Mouse (Mus musculus): ENCODE measurements around the gene Rilp.
A peak's percentile ranks its signal among the peaks of the same experiment; 100 is the strongest.
"Not testable (repeated sequence)": the region's sequence is repeated elsewhere in the genome, so short reads cannot be mapped to it uniquely, and the experiment has no call there.

Rilp gene

DNA sequence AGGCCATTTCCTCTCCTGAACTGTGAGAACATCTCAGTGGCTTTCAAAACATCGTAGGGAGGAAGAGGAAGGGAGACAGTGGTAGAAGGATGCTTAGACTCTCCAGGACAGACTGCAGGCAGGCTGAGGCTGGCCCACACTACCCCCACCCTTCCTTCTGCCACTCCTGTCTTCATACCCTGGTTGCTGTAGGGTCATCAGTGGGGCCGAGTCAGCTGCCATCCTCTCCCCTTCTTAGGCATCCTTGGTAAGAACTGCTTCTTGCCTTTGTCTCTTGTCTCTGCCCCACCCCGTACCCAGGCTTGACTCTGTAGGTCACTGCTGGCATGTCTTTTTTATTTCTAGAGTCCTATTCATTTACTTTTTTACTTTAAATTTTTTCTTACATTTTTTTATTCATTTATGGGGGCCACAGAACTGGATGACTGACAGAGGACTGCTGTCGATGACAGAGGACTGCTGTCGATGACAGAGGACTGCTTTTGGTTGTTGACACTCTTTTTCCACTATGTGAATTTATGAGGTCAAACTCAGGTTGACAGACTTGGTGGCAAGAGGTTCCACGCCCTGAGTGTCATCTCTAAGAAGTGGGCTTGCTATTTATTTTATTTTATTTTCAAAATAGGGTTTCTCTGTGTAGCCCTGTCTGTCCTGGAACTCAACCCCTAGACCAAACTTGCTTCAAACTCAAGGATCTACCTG is 23.6 kb downstream of the Rilp start:
- DNase-seq (ENCODE audit: low read depth, low spot score) = no peak

DNA sequence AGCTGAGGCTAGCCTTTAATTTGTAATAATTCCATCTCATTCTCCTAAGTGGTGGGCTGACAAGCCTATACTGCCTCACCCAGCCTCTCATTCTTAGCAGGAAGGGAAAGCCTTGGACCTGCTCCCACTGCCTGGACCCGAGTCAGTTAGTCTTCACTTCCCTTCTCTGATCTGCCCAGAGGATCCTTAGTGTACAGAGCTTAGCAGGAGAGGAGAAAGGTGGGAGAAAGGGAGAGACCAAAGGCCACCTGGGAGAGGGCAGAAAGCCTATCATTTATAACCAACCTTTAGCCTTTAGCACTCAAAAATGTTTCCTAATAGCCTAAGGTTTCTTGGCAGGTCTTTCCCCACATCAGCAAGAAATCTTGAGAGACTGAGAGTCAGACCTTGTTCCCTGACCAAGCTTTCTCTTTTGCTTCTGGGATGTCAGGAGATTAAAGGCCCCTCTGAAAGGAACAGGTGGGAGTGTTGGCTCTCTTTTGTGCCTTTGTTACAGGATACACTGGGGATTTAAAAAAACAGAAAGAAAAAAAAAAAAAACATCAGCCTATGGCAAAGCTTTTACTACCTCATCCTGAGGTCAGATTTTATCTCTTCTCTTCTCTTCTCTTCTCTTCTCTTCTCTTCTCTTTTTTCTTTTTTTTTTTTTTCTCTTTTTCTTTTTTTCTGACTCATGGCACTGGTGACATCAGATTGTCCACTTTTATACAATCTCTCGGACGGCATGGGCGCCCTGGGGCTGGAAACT is 24.6 kb downstream of the Rilp start:
- DNase-seq (ENCODE audit: low read depth, low spot score) = no peak

DNA sequence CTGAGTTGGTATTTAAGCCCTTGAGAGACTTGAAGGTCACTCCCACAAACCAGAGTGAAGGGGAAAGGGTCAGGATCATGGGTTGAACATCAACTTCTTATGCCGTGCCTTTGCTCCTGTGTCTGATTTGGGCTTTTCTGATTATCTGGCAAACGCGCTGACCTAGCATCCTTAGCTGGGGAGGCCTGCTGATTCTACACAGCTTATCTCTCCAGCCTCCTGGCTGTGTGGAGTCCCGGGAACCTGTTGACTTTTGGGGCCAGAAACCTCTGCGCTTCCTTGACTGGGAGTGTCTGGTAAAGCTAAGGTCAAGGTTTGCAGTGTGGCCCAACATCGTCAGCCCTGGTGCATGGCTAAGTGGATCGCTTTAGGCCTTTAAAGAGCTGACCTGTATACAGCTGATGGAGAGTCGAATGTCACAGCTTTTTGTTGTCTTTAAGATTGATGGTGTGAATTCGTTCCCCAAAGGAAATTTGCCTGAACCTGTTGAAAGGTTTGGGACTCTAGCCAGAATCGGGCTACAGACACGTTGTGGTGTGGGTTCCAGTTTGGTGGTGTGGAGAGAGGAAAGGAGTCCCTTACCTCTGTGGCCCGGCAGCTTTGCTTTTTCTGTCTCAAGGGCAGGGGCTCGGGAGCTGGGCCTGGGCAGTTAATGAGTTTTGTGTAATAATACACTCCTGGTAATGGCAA is 25.4 kb downstream of the Rilp start:
- DNase-seq (ENCODE audit: low read depth, low spot score) = no peak

DNA sequence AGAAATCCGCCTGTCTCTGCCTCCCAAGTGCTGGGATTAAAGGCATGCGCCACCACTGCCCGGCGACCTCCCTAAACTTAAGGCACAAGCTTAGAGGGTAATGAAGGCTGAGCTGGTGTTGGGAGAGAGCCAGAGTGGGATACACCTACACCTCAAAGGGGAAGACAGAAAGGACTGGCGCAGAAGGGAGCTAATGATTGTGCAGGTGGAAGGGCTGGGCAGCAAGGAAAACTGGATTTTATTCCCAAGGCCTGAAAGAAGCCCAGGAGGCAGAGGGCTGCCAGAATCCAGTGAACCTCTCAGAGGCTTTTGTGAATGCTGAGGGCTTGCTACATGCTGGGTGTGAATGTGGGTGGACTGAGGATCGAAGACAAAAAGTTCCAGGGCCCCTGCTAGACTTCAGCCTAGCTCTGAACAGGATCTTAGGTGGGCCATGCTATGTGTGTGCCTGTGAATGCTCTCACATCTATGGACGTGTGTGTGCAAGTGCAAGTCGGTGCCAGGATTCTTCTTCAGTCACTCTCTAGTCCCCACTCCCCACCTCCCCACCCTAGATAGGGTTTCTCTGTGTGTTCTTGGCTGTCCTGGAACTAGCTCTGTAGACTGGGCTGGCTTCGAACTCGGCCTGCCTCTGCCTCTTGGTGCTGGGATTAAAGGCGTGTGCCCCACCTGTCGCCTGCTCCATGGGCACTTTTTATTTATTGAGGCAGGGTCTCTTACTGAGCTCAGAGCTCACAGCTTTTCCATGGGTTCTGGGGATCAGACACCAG is 26.5 kb downstream of the Rilp start:
- DNase-seq (ENCODE audit: low read depth, low spot score) = no peak

DNA sequence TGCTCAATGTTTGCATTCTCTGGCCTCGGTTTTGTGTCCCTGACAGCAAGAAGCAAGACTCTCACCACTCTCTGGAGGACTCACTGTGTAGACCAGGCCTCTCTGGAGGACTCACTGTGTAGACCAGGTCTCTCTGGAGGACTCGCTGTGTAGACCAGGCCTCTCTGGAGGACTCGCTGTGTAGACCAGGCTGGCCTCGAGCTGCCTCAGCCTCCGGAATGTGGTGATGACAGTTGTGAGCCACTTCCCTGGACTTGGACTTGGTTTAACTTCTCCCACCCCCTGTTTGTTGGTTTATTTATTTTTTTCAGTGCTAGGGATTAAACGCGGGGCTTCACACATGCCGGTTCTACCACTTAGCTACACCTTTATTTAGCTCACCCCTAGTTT is 27.1 kb downstream of the Rilp start:
- no peak for DNase-seq (ENCODE audit: low read depth, low spot score)

DNA sequence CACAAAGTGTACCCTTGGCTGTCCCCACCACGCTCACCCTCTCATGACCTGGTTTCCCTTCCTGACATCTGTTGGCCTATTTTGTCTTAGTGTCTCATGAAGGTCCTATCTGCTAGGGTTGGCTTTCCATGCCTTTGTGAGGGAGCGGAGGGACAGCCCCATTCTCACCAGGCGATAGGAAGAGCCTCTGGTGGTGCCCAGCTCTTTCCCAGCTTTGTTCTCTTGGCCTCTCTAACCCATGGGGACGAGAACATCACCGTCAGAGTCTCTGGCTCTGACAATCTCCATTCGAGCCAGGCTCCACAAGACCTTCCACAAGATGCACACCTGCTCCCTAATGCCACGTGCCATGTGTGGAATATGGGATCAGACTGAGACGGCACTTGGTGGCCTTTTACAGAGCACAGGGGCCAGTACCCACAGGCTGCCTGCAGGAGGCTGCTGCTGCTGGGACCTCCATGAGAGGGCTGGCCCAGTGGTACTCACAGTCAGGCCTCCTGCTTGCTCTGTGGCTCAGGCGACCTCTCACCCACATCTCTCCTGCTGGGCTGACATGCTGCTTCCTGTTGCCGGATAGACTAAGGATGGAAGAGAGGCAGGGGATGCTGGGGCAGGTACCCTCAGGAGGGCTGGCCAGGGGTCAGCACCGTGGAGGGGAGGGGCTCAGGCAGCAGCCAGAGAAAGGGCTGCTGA is 27.7 kb downstream of the Rilp start:
- peak; percentile 35 for DNase-seq (ENCODE audit: low read depth, low spot score)

DNA sequence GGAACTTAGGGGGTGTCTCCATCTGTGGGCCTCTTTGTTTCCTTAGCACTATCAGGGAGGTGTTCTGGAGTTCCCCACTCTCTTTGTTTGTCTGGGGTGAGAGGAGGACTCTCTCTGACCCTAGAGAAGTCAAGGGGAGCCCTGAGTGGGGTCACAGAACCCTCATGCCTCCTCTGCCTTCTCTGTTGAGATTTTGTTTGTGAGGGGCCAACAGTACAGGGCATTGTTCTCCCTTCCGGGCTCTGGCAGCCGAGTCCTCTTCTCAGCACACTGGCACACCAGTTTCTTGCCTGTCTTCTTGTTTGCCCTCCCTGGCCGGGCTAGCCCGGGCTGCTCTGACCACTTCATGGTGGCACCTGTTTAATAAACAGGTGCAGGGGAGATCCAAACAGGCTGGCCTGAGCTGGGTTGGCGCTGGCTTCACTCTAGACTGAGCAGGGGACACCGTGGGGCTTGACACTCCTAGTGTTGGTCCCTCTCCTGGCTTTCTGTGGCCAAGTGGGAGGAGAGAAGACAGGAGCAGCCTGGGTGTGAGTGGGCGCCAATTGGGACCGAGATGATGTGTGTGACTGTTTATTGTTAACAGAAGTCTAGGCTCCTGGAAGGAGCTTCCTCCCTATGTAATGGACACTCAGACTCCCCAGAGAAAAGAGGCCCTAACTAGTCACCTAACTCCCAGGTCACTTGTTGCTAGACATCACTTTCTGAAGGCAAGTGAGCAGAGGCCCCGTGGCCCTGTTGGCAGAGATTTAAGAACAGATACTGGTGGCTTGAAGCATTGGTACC is 28.5 kb downstream of the Rilp start:
- DNase-seq (ENCODE audit: low read depth, low spot score) = no peak

DNA sequence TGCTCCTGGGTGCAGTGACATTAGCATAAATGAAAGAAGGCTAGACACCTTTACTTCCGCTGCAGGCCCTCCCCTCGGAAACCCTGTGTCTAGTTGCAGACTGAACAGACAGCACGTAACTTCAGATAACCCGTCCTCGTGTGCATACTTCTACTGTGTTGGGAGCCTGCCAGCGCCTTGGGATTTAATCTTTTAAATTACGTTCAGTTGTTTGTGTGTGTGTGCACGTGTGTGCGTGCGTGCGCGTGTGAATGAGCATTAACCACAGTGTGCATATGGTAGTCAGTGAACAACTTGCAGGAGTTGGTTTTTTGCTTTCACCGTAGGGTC is 29.0 kb downstream of the Rilp start:
- no peak for DNase-seq (ENCODE audit: low read depth, low spot score)

DNA sequence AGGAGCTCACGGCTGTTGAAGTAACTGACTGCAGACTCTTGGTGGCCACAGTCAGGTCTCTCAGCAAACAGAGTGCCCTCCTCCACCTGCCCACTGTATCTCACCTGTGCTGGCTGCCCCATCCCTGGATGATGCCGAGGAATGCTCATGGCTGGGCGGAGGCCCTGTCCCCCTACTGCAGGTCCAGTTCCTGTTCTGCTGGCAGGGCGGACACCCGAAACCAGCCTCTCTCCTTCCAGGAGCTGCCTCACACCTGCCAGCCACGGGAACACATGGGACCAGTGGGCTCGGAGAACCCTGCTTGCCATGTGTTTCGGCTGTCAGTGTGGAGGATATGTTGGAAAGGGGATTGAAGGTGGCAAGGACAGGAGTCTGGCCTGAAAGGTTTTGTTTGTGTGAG is 30.3 kb downstream of the Rilp start:
- DNase-seq (ENCODE audit: low read depth, low spot score) = no peak

DNA sequence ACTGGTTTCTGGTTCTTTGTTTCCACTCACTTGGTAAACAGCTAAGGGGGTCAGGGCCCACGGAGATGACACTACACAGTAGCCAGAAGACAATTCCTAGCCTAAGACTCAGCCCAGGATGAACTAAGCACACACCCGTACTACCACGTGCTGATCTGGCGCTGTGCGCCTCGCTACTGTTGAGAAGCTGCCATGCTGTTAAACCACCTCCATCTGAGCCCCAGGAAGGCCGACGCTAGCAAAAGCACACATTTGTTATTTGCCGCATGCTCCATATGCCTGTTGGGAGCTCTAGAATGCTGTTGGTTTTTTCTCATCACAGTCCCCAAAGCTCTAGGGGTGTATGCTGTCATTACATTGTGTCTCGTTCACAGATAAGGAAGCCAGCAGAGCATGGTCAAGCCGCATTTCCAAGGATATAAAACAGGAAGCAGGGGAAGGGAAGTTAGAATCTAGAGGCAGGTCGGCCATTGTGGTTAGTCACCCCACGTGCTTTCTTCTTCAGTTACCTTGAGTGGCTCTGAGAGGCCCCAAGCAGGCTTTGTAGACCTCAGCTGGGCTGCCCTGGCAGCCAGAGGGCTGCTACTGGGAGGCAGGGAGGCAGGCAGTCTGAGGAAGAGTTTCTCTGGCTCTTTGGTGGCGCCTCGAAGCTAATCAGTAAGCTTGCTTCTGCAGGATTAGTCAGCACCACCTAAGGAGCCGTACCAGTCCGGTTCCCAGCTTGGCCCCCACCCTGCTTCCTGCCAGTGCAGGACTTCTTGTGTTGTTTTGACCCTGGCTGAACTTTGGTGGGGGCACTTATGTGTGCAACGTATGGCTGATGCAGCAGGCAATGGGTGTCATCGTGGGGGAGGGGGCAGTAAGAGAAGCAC is 31.1 kb downstream of the Rilp start:
- no peak for DNase-seq (ENCODE audit: low read depth, low spot score)

DNA sequence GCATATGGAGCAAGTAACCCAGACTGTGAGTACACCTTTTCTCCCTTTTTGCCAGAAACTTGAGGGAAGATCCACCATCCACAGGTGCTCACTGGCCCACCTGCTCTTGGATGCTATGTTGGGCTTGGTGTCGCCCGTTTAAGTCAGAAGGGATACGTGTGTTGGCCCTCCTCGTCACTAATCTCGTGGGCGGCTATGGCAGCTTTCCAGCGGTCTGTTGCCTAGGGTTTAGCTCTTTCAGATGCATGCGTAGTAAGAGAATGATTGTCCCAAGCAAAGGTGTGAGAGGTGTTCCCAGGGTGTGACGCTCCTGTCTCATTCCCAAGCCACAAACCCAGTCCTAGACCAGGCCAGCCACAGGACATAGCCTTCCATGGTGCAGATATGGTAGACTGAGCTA is 34.8 kb downstream of the Rilp start:
- no peak for DNase-seq (ENCODE audit: low read depth, low spot score)

DNA sequence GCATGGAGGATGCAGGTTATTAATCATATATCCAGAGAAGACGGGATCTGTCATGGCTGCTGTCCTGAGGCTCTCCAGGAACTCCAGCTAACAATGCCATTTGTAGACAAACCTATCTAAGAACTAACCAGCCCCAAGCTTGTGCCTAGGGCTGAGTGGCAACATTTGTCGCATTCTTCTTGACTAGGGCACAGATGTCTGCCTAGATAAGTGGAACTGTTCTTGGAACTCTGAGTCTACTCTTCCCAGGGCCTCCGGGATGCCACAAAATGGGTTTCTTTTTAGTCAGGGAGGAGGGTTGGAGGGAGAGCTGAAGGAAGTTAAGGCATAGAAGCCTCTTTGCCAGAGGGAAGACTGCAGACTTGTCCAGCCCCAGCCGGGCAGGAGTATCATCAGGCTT is 36.2 kb downstream of the Rilp start:
- no peak for DNase-seq (ENCODE audit: low read depth, low spot score)

DNA sequence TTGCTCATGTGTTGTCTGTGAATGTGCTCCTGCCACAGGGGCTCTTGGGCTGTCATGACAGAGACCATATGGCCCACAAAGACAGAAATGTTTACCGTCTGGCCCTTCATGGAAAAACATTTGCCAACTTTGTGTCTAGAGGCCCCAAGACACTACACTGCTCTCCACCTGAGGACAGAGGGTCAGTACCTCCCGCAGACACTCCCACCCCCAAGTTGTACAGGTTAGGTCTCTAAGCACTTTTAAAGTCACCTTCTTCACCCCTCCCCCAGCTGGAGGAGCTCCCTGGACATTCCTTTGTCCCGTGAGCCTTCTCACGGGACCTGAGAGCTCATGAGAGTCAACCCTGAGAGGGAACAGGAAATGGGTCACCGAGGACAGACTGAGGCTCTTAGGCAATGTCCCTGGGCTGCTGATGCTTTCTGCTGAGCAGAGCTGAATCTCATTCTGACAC is 39.8 kb downstream of the Rilp start:
- DNase-seq (ENCODE audit: low read depth, low spot score) = no peak

DNA sequence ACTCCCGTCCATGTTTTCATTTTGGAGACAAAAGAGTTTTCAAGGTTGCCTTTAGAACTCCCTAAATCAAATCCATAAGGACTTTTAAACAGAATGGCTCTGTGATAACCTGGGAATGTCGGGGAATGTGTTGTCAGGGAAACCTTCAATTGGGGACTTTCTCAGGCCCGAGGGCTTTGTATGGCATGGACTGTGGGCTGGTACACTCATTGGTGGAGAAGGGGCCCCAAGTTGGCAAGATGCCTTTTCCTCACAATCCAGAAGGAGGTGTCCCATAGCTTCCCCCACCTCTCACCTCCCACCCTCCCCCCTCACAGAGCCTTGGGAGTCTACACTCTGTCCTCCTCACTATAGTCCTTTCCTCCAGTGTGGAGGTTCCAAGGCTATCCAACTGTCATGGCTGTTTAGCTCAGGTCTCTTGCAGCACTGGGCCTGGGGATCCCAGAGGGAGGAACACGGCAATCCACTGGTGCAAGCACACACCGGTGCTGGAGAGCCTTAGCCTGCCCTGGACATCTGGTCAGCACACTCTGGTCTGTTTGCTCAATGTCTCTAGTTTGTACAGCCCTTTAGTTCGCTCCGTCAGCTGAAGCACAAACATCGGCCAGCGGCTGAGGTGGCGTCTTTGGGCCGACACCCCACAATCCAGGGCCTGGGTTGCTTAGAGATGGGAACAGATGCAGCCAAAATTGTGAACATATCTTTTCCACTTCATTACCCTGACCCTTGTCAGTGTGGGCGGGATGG is 40.5 kb downstream of the Rilp start:
- no peak for DNase-seq (ENCODE audit: low read depth, low spot score)

DNA sequence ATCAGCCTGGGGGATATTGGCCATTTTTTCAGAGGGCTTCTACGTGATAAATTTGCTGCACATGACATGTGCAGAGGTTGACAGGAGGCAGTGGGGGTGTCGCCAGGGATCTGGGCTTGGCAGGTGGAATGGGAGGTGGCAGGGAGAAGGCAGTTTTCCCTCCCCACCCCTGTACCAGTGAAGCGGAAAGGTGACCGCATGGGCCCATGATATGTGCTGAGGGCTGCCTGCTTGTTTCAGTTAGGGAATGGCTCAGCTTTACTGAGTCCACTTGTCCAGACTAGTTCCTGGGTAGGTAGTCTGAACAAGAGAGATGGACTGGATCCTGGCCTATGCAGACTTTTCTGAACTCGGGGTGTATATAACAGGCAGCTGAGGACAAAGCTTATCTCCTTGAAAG is 41.4 kb downstream of the Rilp start:
- no peak for DNase-seq (ENCODE audit: low read depth, low spot score)

DNA sequence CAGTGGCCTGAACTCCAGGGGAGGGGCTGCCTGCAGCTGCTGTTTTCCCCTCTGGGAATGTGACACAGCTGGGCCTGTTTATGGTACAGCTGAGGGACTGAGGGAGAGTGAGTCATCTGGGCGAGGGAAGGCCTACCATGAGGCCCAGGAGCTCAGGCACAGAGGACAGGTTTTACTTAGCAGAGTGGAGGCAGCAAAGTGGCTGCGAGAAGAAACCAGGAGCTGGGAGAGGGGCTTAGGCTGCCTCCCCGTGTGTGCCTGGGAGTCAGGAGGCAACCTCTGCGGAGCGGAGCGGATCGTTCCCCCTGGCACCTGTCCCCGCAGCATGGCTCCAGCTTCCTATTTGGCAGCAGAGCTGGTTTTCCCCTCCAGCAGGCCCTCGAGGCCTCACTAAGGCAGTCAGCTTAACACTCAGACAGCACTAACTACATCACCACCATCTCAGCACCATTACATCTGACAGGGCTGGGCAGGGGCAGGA is 42.1 kb downstream of the Rilp start:
- peak; percentile 80 for DNase-seq (ENCODE audit: low read depth, low spot score)

DNA sequence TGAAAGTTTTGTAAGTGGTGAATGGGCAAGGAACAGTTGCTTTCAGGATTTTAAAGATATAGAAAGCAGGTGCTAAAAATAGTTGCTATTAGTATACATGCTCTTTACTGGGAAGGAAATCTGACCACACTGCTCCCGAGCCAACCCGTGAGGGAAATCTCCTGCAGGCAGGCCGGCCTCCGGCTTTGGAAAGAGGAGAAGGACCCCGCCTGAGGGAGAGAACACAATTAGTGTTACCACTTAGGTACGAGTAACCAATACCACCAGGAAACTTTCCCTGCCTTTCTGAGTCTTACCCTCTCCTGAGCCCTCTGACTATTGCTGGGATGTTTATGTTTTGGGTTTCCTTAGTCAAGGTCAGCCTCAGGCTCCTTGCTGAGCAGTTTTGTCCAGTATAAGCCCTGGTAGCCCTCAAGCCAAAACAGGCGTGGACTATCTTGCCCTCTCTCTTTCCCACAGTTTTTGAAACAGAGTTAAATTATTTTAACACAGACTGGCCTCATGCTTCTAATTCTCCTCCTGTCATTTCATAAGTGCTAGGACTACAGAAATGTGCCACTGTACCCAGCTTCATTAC is 43.1 kb downstream of the Rilp start:
- no peak for DNase-seq (ENCODE audit: low read depth, low spot score)

DNA sequence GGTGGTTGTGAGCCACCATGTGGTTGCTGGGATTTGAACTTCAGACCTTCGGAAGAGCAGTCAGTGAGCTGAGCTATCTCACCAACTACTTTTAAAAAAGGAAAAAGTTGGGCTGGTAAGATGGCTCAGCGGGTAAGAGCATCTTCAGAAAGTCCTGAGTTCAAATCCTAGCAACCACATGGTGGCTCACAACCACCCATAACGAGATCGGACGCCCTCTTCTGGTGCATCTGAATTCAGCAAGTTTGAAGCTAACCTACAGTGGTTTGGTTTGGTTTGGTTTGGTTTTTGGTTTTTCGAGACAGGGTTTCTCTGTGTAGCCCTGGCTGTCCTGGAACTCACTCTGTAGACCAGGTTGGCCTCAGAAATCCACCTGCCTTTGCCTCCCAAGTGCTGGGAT is 46.1 kb downstream of the Rilp start:
- DNase-seq (ENCODE audit: low read depth, low spot score) = not testable (repeated sequence)

DNA sequence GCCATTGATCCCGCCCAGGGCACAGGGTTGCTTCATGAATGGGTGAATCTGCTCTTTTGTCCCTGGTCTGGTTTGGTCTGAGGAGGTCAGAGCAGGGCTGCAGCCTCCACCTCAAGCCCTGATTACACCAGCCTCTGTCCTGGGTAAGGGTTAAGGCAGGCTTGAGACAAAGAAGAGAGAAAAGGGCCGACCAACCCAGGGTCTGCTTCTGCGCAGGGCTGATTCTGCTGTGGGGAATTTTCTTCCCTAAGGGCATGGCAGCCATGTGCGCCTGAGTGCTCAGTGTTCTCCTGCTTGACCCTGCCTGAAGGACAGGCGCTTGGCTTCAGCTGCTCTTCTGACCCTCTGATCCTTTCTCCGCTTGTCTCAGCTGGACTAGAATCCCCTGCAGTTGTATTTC is 47.2 kb downstream of the Rilp start:
- DNase-seq (ENCODE audit: low read depth, low spot score) = no peak

Data from 3T3-L1 (cell line).